Mouse (Mus musculus): ENCODE data around the gene Pex14.

Gene Pex14

GRCm38 (mm10) chr4:148923414-148923813, 176.3 kb downstream of the Pex14 start:
- no peak for DNase-seq (ENCODE audit: low read depth, low spot score)

- no peak for DNase-seq (ENCODE audit: low read depth, low spot score)
Observed at GRCm38 (mm10) chr4:148922221-148922700, 177.4 kb downstream of the Pex14 start.

- no peak for DNase-seq (ENCODE audit: low read depth, low spot score)
Observed at GRCm38 (mm10) chr4:148920610-148921009, 179.1 kb downstream of the Pex14 start.

GRCm38 (mm10) chr4:148918707-148919447, 180.8 kb downstream of the Pex14 start:
- no peak for DNase-seq (ENCODE audit: low read depth, low spot score)

GRCm38 (mm10) chr4:148915849-148916248, 183.8 kb downstream of the Pex14 start:
- no peak for DNase-seq (ENCODE audit: low read depth, low spot score)

GRCm38 (mm10) chr4:148914863-148915622, 184.6 kb downstream of the Pex14 start:
- DNase-seq (ENCODE audit: low read depth, low spot score): peak; percentile 33

- peak; percentile 46 for DNase-seq (ENCODE audit: low read depth, low spot score)
Observed at GRCm38 (mm10) chr4:148912826-148913590, 186.7 kb downstream of the Pex14 start.

- no peak for DNase-seq (ENCODE audit: low read depth, low spot score)
Observed at GRCm38 (mm10) chr4:148912134-148912533, 187.5 kb downstream of the Pex14 start.
